Mouse (Mus musculus) CH12.LX (cell line): ENCODE measurements at regions not wholly inside any gene's neighbourhood (a gene's known extent, or its start where the extent isn't known, plus 50 kb on each side); places are given as distances from the start of the nearest gene placed in this dataset.

Source experiments
- DNase-seq: peaks from one replicate; pipeline ENCODE4 v3.0.0-alpha.2; 2013; ENCODE audit errors: extremely low read depth
- H3K27ac ChIP-seq: 2 replicates; pipeline ENCODE4 v1.5.1; 2012; ENCODE audit warnings: low read depth, mild to moderate bottlenecking, control low read depth, moderate library complexity; ENCODE audit not compliant: insufficient read depth
- H3K27me3 ChIP-seq: replicated peaks from 2 replicates; pipeline ENCODE3; 2012; ENCODE audit warnings: inconsistent platforms
- H3K36me3 ChIP-seq, 2 experiments: replicated peaks in 1 of 2; 2 replicates each; pipeline versions ENCODE3 to v1.6.1; 2012; ENCODE audit warnings: inconsistent platforms in 1 of 2, low read length in 1 of 2, mild to moderate bottlenecking in 1 of 2, mixed read lengths in 1 of 2, moderate library complexity in 1 of 2; ENCODE audit not compliant: control insufficient read depth in 1 of 2, insufficient read depth in 1 of 2
- H3K4me1 ChIP-seq, 2 experiments: 2 replicates each; pipeline ENCODE4 v1.6.1; 2012; ENCODE audit warnings: inconsistent platforms in 1 of 2, moderate library complexity in 1 of 2; ENCODE audit not compliant: insufficient read depth in 2 of 2, control insufficient read depth in 1 of 2
- H3K4me2 ChIP-seq: 2 replicates; pipeline ENCODE4 v1.6.1; 2012; ENCODE audit warnings: low read depth, mild to moderate bottlenecking, control low read depth; ENCODE audit not compliant: poor library complexity, insufficient read depth, severe bottlenecking
- H3K4me3 ChIP-seq, 3 experiments: fragments of 150-350 bp in 1 of 3; sonication (generic) in 1 of 3; replicated peaks in 1 of 3; 2 replicates each; pipeline versions ENCODE3 to v1.5.1; 2011 to 2012; ENCODE audit warnings: low read depth in 2 of 3, low read length in 2 of 3, mild to moderate bottlenecking in 2 of 3, moderate library complexity in 2 of 3, control low read depth in 1 of 3, improper control_type of control experiment in 1 of 3, inconsistent platforms in 1 of 3, mixed read lengths in 1 of 3; ENCODE audit not compliant: poor library complexity in 1 of 3
- H3K79me2 ChIP-seq: replicated peaks from 2 replicates; pipeline ENCODE4 v1.6.1; 2012; ENCODE audit warnings: mild to moderate bottlenecking, moderate library complexity; ENCODE audit not compliant: control insufficient read depth, poor library complexity, insufficient read depth, severe bottlenecking; ENCODE audit errors: extremely low read depth
- H3K9ac ChIP-seq: 2 replicates; pipeline ENCODE4 v1.6.1; 2012; ENCODE audit warnings: low read depth, mild to moderate bottlenecking, control low read depth, moderate library complexity; ENCODE audit not compliant: insufficient read depth
- H3K9me3 ChIP-seq: replicated peaks from 2 replicates; pipeline ENCODE3; 2012; ENCODE audit warnings: low read length, inconsistent platforms, mixed read lengths
- CHD1 ChIP-seq: IDR thresholded peaks from 2 replicates; pipeline ENCODE4 v1.6.1; 2012; ENCODE audit warnings: low read depth, low read length, improper control_type of control experiment, inconsistent platforms
- CHD2 ChIP-seq: IDR thresholded peaks from 2 replicates; pipeline ENCODE4 v1.6.1; 2011; ENCODE audit warnings: low read length, improper control_type of control experiment
- CTCF ChIP-seq, 2 experiments: IDR thresholded peaks in 1 of 2; conservative IDR thresholded peaks in 1 of 2; 2 replicates each; pipeline ENCODE4 v1.5.1; 2011 to 2012; ENCODE audit warnings: low read depth in 2 of 2, low read length in 2 of 2, improper control_type of control experiment in 1 of 2, inconsistent platforms in 1 of 2, mild to moderate bottlenecking in 1 of 2, moderate library complexity in 1 of 2
- E2F4 ChIP-seq: IDR thresholded peaks from 2 replicates; pipeline ENCODE4 v1.6.1; 2011; ENCODE audit warnings: low read depth, low read length, improper control_type of control experiment; ENCODE audit not compliant: insufficient replicate concordance
- EP300 ChIP-seq: IDR thresholded peaks from 2 replicates; pipeline ENCODE4 v1.6.1; 2011; ENCODE audit warnings: low read length, improper control_type of control experiment
- ETS1 ChIP-seq: conservative IDR thresholded peaks from 2 replicates; pipeline ENCODE4 v1.6.1; 2012; ENCODE audit warnings: low read depth, mild to moderate bottlenecking, inconsistent platforms, low read length, improper control_type of control experiment, moderate library complexity
- GABPA ChIP-seq: IDR thresholded peaks from 2 replicates; pipeline ENCODE4 v1.6.1; 2012; ENCODE audit warnings: low read depth, low read length, improper control_type of control experiment, inconsistent platforms; ENCODE audit not compliant: insufficient replicate concordance
- IRF4 ChIP-seq: IDR thresholded peaks from 2 replicates; pipeline ENCODE4 v1.6.1; 2014; ENCODE audit warnings: low read depth, mild to moderate bottlenecking, inconsistent platforms, low read length, improper control_type of control experiment
- JUN ChIP-seq: IDR thresholded peaks from 2 replicates; pipeline ENCODE4 v1.6.1; 2011; ENCODE audit warnings: low read depth, mild to moderate bottlenecking, low read length, improper control_type of control experiment, moderate library complexity; ENCODE audit not compliant: insufficient read depth
- KAT2A ChIP-seq: IDR thresholded peaks from 2 replicates; pipeline ENCODE4 v1.6.1; 2012; ENCODE audit warnings: low read length, improper control_type of control experiment, inconsistent platforms; ENCODE audit not compliant: insufficient replicate concordance
- MAFK ChIP-seq: IDR thresholded peaks from 2 replicates; pipeline ENCODE4 v1.6.1; 2011; ENCODE audit warnings: low read length, improper control_type of control experiment; ENCODE audit not compliant: insufficient replicate concordance
- MAZ ChIP-seq: IDR thresholded peaks from 2 replicates; pipeline ENCODE4 v1.6.1; 2012; ENCODE audit warnings: low read depth, mild to moderate bottlenecking, inconsistent platforms, low read length, improper control_type of control experiment, moderate library complexity
- MEF2A ChIP-seq: IDR thresholded peaks from 2 replicates; pipeline ENCODE4 v1.6.1; 2014; ENCODE audit warnings: low read depth, mild to moderate bottlenecking, inconsistent platforms, low read length, improper control_type of control experiment, borderline replicate concordance
- NELFE ChIP-seq: IDR thresholded peaks from 2 replicates; pipeline ENCODE4 v1.6.1; 2011; ENCODE audit warnings: low read depth, low read length, improper control_type of control experiment
- POLR2A ChIP-seq: IDR thresholded peaks from 2 replicates; pipeline ENCODE4 v1.6.1; 2011; ENCODE audit warnings: low read depth, mild to moderate bottlenecking, improper control_type of control experiment, low read length
- TCF12 ChIP-seq: IDR thresholded peaks from 2 replicates; pipeline ENCODE4 v1.6.1; 2014; ENCODE audit warnings: low read depth, mild to moderate bottlenecking, inconsistent platforms, low read length, improper control_type of control experiment
- UBTF ChIP-seq: IDR thresholded peaks from 2 replicates; pipeline ENCODE4 v1.6.1; 2012; ENCODE audit warnings: low read depth, mild to moderate bottlenecking, inconsistent platforms, low read length, improper control_type of control experiment, moderate library complexity
- USF2 ChIP-seq: conservative IDR thresholded peaks from 2 replicates; pipeline ENCODE4 v1.6.1; 2011; ENCODE audit warnings: low read depth, low read length, improper control_type of control experiment
- ZKSCAN1 ChIP-seq: IDR thresholded peaks from 2 replicates; pipeline ENCODE4 v1.6.1; 2012; ENCODE audit warnings: low read depth, inconsistent platforms, low read length, improper control_type of control experiment, borderline replicate concordance
- ZMIZ1 ChIP-seq: IDR thresholded peaks from 2 replicates; pipeline ENCODE4 v1.6.1; 2012; ENCODE audit warnings: low read depth, mild to moderate bottlenecking, inconsistent platforms, low read length, improper control_type of control experiment
- ZNF384 ChIP-seq: IDR thresholded peaks from 2 replicates; pipeline ENCODE4 v1.6.1; 2012; ENCODE audit warnings: low read depth, low read length, improper control_type of control experiment, inconsistent platforms
- dilution Hi-C: fragments of 300-500 bp; cut with MboI; formaldehyde crosslinking; loops from 2 replicates; pipeline ENCODE4 v1.14.3; 2020; ENCODE audit warnings: low sequenced_read_pairs; ENCODE audit not compliant: extremely low pct_unique_long_range_greater_than_20kb, extremely low pct_ligation_motif_present
- in situ Hi-C: fragments of 300-500 bp; cut with MboI; formaldehyde crosslinking; loops from 3 replicates; pipeline ENCODE4 v1.14.3; 2019; ENCODE audit warnings: low sequenced_read_pairs, low pct_ligation_motif_present, low pct_unique_long_range_greater_than_20kb, mixed read lengths

DNA sequence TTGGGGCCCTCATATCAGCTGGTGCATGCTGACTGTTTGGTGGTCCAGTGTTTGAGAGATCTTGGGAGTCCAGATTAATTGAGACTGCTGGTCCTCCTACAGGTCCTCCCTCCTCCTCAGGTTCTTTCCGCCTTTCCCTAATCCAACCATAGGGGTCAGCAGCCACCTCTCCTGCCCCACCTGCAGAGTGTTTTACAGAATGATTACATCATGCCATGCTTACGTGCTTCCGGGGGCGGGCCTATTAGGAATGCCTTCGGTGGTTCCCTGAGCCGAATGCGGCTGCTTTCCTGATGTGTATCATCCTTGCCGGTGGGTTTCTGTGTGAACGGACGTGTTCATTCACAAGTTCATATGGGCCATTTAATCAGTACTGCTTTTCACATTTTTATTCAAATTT is 237.8 kb upstream of the Cntnap4 start:
- no peaks in the 10 kb centered on the region for H3K36me3 ChIP-seq

DNA sequence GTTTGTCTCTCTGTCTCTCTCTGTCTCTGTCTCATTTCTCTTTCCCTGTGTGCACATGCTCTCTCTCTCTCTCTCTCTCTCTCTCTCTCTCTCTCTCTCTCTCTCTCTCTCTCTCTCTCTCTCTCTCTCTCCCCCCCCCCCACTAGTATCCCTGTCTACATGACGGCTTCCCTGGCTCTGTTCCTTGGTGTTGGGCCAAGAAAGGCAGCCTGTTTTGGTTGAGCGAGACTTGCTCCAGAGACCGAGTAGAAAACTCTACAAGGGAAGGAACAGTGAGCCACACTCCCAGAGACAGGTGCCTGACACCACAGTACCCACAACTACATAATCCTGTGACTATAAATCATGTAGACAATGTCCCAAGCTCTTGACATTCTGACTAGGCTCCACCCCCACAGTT is 260.0 kb upstream of the Cntnap4 start:
- TF ChIP-seq CHD1, result no peak
- TF ChIP-seq POLR2A, result no peak
- no peak for TF ChIP-seq E2F4
- TF ChIP-seq ZNF384, result no peak
- no peak for TF ChIP-seq JUN
- TF ChIP-seq MAZ, result no peak
- no peak for TF ChIP-seq CHD2
- Histone ChIP-seq H3K4me2 (no peak overlapping the region), H3K27ac (no peak overlapping the region), H3K27me3 (no peaks in the 10 kb centered on the region), H3K9ac (no peak overlapping the region), H3K36me3 (no peaks in the 10 kb centered on the region), H3K4me3 (no peak overlapping the region), H3K79me2 (no peaks in the 10 kb centered on the region), H3K4me1 (no peaks in the 10 kb centered on the region), H3K9me3 (peaks cover 42% of the 10 kb centered on the region)
- no peak for DNase-seq
- dilution Hi-C loops, result no loop called here
- in situ Hi-C loops, result no loop called here

More for the DNA sequence above, 237.8 kb upstream of the Cntnap4 start:
- TF ChIP-seq CTCF (conservative IDR thresholded peaks at IDR 0.05 in 1 of 2, IDR thresholded peaks at IDR 0.05 in 1 of 2; ENCODE audit: low read depth in 2 of 2, low read length in 2 of 2) (no peak), ZKSCAN1 (no peak), GABPA (no peak), KAT2A (no peak), UBTF (no peak), ZMIZ1 (no peak), EP300 (no peak), TCF12 (no peak), ETS1 (no peak), NELFE (no peak), MEF2A (no peak), IRF4 (no peak), USF2 (no peak), MAFK (no peak)
- TF ChIP-seq, all 38 proteins: peak for 0
- no peak overlapping the region for H3K9ac ChIP-seq
- H3K4me2 ChIP-seq, result no peak overlapping the region
- no peaks in the 10 kb centered on the region for H3K27me3 ChIP-seq
- DNase-seq, result no peak
- H3K79me2 ChIP-seq, result no peaks in the 10 kb centered on the region
- in situ Hi-C loops, result no loop called here
- dilution Hi-C loops, result no loop called here
- no peak overlapping the region for H3K4me3 ChIP-seq
- peaks cover 41% of the 10 kb centered on the region for H3K9me3 ChIP-seq
- no peaks in the 10 kb centered on the region for H3K4me1 ChIP-seq
- no peak overlapping the region for H3K27ac ChIP-seq
